Mouse (Mus musculus) heart, adult 2 months (tissue): ENCODE measurements around the gene Bpifa5. TPM values are rescaled to one million over a fixed set of nuclear protein-coding genes. Genes with fewer than 3 reads are reported as not detected.
"Not testable (repeated sequence)": the region's sequence is repeated elsewhere in the genome, so short reads cannot be mapped to it uniquely, and the experiment has no call there.

Experiments used
- DNase-seq, 2 experiments: peaks; one replicate each; pipeline ENCODE4 v3.0.0; 2021
- H3K27ac ChIP-seq: fragments of 200-600 bp; 2 replicates; pipeline ENCODE4 v1.8.1; 2022
- H3K27me3 ChIP-seq: fragments of 200-500 bp; 2 replicates; pipeline ENCODE4 v1.6.1; 2012; ENCODE audit warnings: mild to moderate bottlenecking, low read length, inconsistent platforms, mixed read lengths; ENCODE audit not compliant: control insufficient read depth, insufficient read depth
- H3K36me3 ChIP-seq: fragments of 200-500 bp; 2 replicates; pipeline ENCODE4 v1.6.1; 2012; ENCODE audit warnings: low read length, inconsistent platforms; ENCODE audit not compliant: control insufficient read depth, insufficient read depth
- H3K4me1 ChIP-seq: fragments of 200-500 bp; 2 replicates; pipeline ENCODE4 v1.6.1; 2011; ENCODE audit warnings: low read length; ENCODE audit not compliant: control insufficient read depth, insufficient read depth
- H3K4me3 ChIP-seq: fragments of 200-600 bp; 2 replicates; pipeline ENCODE4 v1.8.1; 2022
- H3K79me2 ChIP-seq: fragments of 200-500 bp; replicated peaks from 2 replicates; pipeline ENCODE4 v1.6.1; 2012; ENCODE audit warnings: mild to moderate bottlenecking, inconsistent platforms, low read length, moderate library complexity, mixed read lengths; ENCODE audit not compliant: control insufficient read depth, insufficient read depth
- H3K9ac ChIP-seq: fragments of 200-500 bp; 2 replicates; pipeline ENCODE4 v1.6.1; 2012; ENCODE audit warnings: low read depth, mild to moderate bottlenecking, control low read depth, inconsistent platforms, low read length, mixed read lengths
- CTCF ChIP-seq: fragments of 200-600 bp; IDR thresholded peaks from 2 replicates; pipeline ENCODE4 v1.8.1; 2022; ENCODE audit warnings: antibody characterized with exemption, mild to moderate bottlenecking, moderate library complexity
- EP300 ChIP-seq: fragments of 200-500 bp; IDR thresholded peaks from 2 replicates; pipeline ENCODE4 v1.6.1; 2011; ENCODE audit warnings: low read depth, low read length, control low read depth; ENCODE audit not compliant: insufficient read depth
- POLR2A ChIP-seq: fragments of 200-500 bp; IDR thresholded peaks from 2 replicates; pipeline ENCODE4 v1.6.1; 2011; ENCODE audit warnings: mild to moderate bottlenecking, low read depth, low read length, control low read depth; ENCODE audit not compliant: insufficient read depth
- WGBS: fragments of 180-500 bp; shearing (Covaris S2); methylation state at CpG from one replicate; pipeline ENCODE4 v1.1.7; 2018; 5-methylcytosine and 5-hydroxymethylcytosine counted together
- intact Hi-C: fragments of 180-260 bp; cut with DNase I; formaldehyde crosslinking; loops from one replicate; pipeline ENCODE4 v1.15.1; 2025
- polyA plus RNA-seq: library from polyadenylated mRNA; depleted of rRNA; stranded (reverse); fragments of >200 nt; gene quantifications from 2 replicates; pipeline ENCODE4 v1.2.3, GENCODE M21; 2012
- total RNA-seq, 2 experiments: library from RNA; stranded (reverse); gene quantifications; 2 replicates each; pipeline ENCODE4 v1.2.3; 2021

The Bpifa5 gene
- total and polyA plus RNA-seq, 3 experiments, result not detected

GRCm38 (mm10) chr2:154158433-154158832 is 4.0 kb upstream of the Bpifa5 start:
- TF ChIP-seq CTCF, result peak; percentile 69
- TF ChIP-seq POLR2A, result no peak
- no peak for TF ChIP-seq EP300
- no peaks in the 10 kb centered on the region for H3K79me2 ChIP-seq
- no peaks in the 10 kb centered on the region for H3K4me1 ChIP-seq
- H3K36me3 ChIP-seq, result no peaks in the 10 kb centered on the region
- intact Hi-C loops, result loop anchor here (2.0 to 5.0 kb wide), 2 partner anchors 112 to 156 kb away; no protein-coding TSS in a partner anchor
- H3K27me3 ChIP-seq, result no peaks in the 10 kb centered on the region
- no peak overlapping the region for H3K9ac ChIP-seq
- H3K27ac ChIP-seq, result no peak overlapping the region
- peak in 1 of 2 experiments; percentile 36 for DNase-seq
- no peak overlapping the region for H3K4me3 ChIP-seq
- WGBS, result 29% methylated on average over 3 of the region's 3 CpGs

- intact Hi-C loops, result no loop called here
- H3K27me3 ChIP-seq, result no peaks in the 10 kb centered on the region
- H3K79me2 ChIP-seq, result no peaks in the 10 kb centered on the region
- TF ChIP-seq POLR2A, result no peak
- TF ChIP-seq CTCF, result no peak
- no peak for TF ChIP-seq EP300
- no peak overlapping the region for H3K9ac ChIP-seq
- 64% methylated on average over 5 of the region's 5 CpGs for WGBS
- no peak for DNase-seq
- H3K27ac ChIP-seq, result no peak overlapping the region
- H3K36me3 ChIP-seq, result no peaks in the 10 kb centered on the region
- no peaks in the 10 kb centered on the region for H3K4me1 ChIP-seq
- H3K4me3 ChIP-seq, result no peak overlapping the region
These were observed 899 bp downstream of the Bpifa5 start for GRCm38 (mm10) chr2:154163306-154163705.

GRCm38 (mm10) chr2:154169172-154169571 is 6.8 kb downstream of the Bpifa5 start:
- Histone ChIP-seq H3K27me3 (no peaks in the 10 kb centered on the region), H3K4me3 (no peak overlapping the region), H3K4me1 (no peaks in the 10 kb centered on the region), H3K27ac (no peak overlapping the region), H3K79me2 (no peaks in the 10 kb centered on the region), H3K36me3 (no peaks in the 10 kb centered on the region), H3K9ac (no peak overlapping the region)
- 69% methylated on average over 3 of the region's 3 CpGs for WGBS
- intact Hi-C loops, result no loop called here
- no peak for DNase-seq
- no peak for TF ChIP-seq EP300
- no peak for TF ChIP-seq CTCF
- no peak for TF ChIP-seq POLR2A

GRCm38 (mm10) chr2:154171621-154172020 is 9.2 kb downstream of the Bpifa5 start:
- H3K27me3 ChIP-seq, result no peaks in the 10 kb centered on the region
- DNase-seq, result no peak
- TF ChIP-seq EP300 (no peak), CTCF (no peak), POLR2A (no peak)
- intact Hi-C loops, result no loop called here
- H3K79me2 ChIP-seq, result no peaks in the 10 kb centered on the region
- H3K9ac ChIP-seq, result no peak overlapping the region
- no peak overlapping the region for H3K27ac ChIP-seq
- WGBS, result 69% methylated on average over 6 of the region's 6 CpGs
- no peak overlapping the region for H3K4me3 ChIP-seq
- no peaks in the 10 kb centered on the region for H3K36me3 ChIP-seq
- H3K4me1 ChIP-seq, result no peaks in the 10 kb centered on the region

- WGBS, result 30% methylated on average over 1 of the region's 1 CpGs
- Histone ChIP-seq H3K27ac (no peak overlapping the region), H3K27me3 (no peaks in the 10 kb centered on the region), H3K79me2 (no peaks in the 10 kb centered on the region), H3K36me3 (no peaks in the 10 kb centered on the region), H3K4me1 (no peaks in the 10 kb centered on the region), H3K9ac (no peak overlapping the region), H3K4me3 (no peak overlapping the region)
- no peak for TF ChIP-seq EP300
- TF ChIP-seq POLR2A, result no peak
- peak; percentile 75 for TF ChIP-seq CTCF
- intact Hi-C loops, result loop anchor here (1.0 kb wide), 1 partner anchor 34 kb away; no protein-coding TSS in a partner anchor
- DNase-seq, result no peak
These were observed 10.9 kb downstream of the Bpifa5 start for GRCm38 (mm10) chr2:154173313-154173712.

- 84% methylated on average over 7 of the region's 7 CpGs for WGBS
- H3K79me2 ChIP-seq, intact Hi-C loops, DNase-seq, H3K27me3 ChIP-seq, H3K4me3 ChIP-seq, H3K9ac ChIP-seq, H3K36me3 ChIP-seq, H3K27ac ChIP-seq, H3K4me1 ChIP-seq: not testable (repeated sequence)
These were observed 19.5 kb downstream of the Bpifa5 start for GRCm38 (mm10) chr2:154181900-154182299.

- WGBS, result 84% methylated on average over 4 of the region's 4 CpGs
- H3K9ac ChIP-seq, H3K36me3 ChIP-seq, intact Hi-C loops, H3K4me1 ChIP-seq, H3K27me3 ChIP-seq, H3K4me3 ChIP-seq, H3K79me2 ChIP-seq, DNase-seq, H3K27ac ChIP-seq: not testable (repeated sequence)
These were observed 20.7 kb downstream of the Bpifa5 start for GRCm38 (mm10) chr2:154183061-154183460.
